Mouse (Mus musculus): ENCODE data around the gene F2rl1.
A peak's percentile ranks its signal among the peaks of the same experiment; 100 is the strongest.

The F2rl1 gene

DNA sequence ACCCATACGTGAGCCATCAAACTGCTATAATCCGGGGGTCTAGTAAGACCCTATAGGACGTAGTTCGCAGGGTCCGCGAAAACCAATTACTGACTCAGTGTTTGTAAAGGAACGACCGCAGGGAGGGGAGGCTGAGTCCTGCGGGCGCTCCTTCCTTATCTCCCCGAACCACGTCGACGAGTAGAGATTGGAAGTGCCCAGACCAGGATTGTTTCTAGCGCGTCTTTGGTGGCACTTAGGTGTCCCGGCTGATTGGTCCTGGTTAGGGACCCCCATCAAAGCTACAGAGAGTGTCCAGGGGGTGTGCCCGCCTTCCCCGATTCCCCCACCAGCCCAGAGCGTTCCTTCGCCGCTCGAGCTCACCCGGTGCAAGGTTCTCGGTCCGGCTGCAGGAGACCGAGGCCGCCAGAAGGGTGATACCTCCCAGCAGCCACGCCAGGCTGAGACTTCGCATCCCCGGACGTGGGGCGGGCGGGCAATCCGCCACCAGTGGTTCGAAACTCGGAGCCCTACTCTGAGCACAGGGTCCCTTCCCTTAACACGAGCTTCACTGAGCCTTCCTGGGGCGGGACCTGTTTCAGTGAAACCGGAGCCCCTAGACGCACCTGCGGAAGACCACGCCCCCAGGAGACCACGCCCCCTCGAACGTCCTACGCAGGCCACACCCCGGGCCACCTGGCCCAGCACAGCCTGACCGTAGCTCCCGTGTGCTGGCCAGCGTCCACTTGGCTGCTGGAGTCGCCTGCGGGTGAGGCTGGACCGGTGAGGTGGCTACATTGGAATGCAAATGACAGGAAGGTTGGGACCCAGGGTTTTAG is at the start of gene F2rl1:
Gene F2rl1 (minus strand): TSS at position 554 of the 818 bp plus-strand sequence.
- no peak for DNase-seq

DNA sequence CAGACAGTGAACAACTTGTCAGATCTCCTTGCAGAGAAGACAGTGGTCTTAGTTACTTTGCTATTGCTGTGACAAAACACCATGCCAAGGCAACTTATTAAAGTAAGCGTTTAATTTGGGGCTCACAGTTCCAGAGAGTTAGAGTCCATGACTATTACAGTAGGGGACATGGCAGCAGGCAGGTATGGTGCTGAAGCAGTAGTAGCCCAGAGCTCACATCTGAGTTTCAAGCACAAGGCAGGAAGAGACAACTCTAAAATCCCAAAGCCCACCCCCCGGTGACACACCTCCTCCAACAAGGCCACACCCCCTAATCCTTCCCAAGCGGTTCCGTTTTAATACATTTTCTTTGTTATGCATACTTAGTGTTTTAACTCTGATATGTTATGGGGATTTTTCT is 45.9 kb upstream of the F2rl1 start:
- DNase-seq = no peak

DNA sequence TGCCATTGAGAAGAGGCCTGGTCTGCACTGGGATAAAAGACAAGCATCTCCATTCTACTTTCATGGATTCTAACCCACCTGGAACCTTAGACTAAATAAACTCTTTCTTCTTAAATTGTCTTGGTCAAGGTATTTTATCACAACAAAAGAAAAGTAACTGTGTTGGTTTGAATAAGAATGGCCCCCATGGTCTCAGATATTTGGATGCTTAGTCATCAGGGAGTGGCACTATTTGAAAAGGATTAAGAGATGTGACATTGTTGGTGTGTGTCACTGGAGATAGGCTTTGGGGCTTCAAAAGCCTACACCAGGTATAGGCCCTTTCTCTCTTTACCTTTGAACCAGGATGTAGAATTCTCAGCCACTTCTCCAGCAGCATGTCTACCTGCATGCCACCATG is 44.3 kb upstream of the F2rl1 start:
- no peak for DNase-seq

DNA sequence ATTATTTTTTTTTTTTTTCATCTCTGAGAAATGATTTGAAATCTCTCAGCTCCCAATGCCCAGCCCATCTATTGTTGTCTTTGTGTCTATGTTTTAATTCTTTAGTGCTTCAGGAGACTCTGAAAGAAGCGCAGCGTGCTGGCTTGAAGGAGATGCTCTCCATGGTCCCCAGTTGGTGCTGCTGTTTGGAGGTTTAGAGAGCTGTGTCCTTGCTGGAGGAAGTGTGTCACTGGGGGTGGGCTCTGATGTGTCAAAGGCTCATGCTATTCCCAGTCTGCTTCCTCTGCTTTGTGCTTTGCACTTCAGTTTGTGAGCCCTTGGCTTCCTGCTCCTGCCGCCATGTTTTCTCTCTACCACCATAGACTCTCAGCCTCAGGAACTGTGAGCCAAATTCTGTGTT is 43.3 kb upstream of the F2rl1 start:
- DNase-seq = no peak

DNA sequence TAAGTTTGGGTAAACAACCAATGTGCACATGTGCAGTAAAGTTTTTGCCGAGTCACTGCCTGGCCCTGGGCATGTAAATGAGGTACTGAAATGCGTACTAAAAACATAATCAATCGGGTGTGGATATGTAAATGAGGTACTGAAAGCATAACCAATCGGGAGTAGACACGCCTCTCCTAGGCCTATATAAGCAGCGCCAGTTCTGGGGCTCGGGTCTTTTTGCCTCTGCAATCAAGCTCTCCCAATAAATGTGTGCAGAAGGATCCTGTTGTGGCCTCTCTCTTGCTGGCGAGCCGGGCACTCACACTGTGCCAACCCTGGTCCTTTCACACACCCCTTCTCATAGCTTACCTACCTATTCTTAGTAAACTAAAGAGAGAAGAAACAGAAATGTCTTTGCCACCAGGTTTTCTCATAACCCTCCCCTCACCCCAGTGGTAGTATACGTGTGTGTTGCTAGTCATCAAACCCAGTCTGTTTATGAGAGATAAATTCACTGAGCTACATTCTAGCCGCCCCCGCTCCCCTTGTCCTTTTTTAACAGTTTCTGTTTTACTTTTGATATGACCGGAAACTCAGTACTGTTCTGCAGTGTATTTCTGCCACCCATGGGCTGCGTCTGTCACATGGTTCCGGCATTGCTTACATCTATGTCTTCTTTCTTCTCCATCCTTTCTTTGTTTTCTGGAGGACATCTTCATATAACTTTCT is 42.0 kb upstream of the F2rl1 start:
- no peak for DNase-seq

DNA sequence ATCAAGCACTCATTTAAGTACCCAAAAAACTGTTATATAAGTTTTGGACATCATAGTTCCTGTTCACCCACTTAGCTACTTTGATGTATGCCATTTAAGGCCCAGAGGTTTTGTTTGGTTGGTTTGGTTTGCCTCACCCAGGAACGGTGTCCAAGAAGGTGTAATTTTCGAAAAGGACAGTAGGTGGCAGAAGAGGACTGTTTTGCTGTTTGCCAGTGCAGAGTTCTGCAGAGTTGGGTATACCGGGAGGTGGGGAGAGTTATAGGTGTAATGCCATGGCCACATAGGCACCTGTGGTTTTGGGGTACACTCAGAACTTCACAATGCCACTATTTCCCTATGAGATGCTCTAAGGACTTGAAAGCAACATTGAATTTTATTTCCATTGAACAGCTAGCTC is 38.7 kb upstream of the F2rl1 start:
- DNase-seq = peak; percentile 66

DNA sequence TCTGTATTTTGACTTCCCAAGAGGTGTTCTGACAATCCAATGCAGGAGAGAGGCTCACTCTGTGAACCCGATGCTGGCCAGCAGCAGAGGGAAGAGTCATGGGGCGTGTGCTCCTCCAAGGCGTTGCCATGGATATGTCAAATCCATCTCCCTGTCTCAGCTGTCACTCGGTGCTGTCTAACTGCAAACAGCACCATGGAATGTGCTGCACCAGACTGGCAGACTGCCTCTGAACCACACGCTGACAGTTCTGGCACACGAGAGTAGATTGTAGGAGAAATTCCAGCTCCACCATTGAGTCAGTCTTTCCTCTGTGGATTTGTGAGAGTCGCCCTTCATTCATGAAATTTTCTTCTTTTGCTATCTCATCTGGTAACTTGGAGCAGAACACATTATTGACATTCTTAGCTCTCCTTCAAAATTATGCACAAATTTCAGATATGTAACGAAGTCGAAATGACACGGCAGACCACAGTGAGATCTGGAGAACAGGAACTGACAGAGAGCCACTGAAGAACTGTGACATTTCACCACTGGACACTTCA is 38.1 kb upstream of the F2rl1 start:
- no peak for DNase-seq

DNA sequence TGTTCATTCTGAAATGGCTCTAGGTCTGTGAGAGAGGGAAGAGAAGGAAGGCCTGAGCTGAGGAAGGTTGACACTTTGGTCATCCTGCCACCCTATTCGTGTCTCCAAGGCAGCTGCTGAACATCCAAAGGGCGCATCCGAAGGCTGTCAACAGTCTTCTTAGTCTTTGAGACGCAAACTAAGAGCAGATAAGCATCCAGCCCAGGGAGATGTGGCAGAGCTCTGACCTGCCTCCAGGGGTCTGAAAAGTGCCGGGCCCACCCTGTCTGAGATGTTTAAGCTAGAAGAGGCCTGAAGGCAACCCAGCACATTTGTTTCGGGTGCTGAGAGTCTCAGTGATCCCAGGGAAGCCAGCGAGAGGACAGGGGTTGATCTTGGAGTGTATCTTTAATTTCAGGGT is 32.3 kb upstream of the F2rl1 start:
- no peak for DNase-seq

DNA sequence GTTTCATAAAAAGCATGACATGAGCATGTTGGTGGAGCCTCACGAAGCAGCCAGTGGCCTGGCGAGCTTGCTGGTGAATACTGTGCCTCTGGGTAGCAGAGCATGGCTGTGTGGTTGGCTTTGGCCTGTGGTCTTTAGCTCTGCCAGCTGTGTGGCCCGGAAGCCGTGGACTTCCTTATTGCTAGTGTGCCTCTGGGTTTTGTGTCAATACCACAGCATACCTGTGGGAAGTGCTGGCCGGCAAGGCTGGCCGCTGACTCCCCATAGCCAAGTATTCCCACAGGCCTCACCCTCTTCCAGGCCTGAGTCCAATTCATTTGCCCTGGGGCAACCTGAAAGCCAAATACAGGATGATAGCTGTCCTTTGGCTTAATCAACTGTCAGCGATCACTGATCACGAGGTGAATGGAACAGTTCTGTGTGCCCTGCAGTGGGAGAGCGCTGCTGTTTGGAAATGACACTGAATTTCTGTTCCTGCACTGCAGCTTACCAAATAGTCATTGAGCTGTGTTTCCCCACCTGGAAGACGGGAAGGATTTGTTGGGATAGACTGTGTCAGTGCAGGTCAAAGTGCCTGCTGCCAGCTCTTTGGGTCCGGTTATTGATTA is 29.0 kb upstream of the F2rl1 start:
- no peak for DNase-seq

DNA sequence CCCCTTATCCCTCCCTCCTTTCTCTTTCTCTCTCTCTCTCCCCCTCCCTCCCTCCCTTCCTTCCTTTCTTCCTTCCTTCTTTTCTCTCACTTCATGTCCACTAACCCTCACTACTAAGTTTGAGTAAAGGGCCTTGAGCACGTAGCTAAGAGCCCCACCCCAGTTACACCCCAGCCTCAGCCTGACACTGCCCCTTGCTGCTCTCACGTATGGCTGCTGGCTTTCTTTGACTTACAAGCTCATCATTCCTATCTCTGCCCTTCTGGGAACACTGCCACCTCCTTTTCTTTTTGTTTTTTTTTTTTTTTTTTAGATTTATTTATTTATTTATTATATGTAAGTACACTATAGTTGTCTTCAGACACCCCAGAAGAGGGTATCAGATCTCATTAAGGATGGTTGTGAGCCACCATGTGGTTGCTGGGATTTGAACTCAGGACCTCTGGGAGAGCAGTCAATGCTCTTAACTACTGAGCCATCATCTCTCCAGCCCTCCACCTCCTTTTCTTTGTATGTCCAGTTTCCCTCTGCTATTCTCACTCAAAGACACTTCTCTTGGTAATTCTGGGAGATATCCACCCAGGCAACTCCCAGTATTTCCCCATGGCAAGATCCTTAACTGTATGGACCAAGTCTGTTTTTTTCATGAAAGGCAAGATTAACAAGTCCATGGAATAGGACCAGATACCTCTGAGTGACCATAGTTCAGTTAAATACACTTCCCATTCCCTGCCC is 25.8 kb upstream of the F2rl1 start:
- DNase-seq = no peak

DNA sequence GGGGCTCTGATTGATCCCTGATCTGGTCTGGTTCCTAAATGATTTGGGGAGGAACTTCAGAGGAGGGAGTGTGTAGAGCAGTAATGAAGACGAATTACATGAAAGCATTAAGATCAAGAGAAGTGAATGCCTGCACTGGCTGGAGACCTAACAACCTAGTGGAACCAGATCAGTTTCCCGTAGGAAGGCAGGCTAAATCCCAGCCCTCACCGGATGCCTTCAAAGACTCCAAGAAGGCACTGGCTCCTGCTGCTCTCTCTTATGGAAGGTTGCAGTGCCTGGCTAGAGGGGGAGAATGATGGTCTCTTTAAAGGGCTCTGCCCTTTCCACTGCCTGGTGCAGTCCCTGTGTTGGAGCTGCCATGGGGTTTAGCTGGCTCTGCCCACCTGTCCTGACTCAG is 24.4 kb upstream of the F2rl1 start:
- no peak for DNase-seq

DNA sequence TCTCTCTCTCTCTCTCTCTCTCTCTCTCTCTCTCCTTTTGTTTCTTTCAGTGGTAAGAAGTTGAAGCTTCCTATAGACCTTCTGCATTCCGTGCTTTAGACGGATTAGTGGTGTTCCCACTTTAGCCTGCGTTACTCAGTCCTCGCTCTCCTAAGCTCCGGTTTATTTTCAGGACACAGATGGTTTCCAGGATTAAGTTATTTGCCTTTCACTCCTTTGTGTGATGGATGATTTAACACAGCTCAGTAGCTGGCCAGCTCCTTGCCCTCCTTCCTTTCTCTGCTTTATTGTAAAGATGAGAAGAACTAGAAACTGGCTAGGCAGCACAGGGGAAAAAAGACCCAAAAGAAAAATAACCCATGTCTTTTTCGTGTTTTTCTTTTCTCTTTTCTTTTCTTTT is 23.8 kb upstream of the F2rl1 start:
- no peak for DNase-seq

DNA sequence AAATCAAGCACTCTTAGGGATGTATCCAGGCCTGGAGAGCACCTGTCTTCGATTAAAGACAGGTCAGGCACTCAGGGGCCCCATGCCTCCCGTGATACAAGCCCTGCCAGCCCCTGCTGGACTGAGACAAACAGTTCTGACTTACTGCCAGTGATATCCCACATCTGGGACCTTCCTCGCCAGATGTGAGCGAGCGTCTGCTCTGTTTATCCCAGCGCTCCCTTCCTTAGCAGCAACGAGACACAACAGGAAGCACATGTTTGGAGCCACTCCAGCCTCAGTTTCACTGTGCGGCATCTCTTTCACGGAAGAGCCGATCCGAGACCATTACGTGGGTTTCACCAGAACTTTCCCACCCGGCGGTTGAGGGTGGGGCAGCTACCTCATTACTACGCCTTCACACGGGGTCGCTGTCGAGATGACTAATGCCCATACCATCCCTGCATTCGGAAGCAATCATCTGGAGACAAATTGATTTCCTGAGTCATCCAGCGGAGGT is 23.3 kb upstream of the F2rl1 start:
- DNase-seq = no peak

DNA sequence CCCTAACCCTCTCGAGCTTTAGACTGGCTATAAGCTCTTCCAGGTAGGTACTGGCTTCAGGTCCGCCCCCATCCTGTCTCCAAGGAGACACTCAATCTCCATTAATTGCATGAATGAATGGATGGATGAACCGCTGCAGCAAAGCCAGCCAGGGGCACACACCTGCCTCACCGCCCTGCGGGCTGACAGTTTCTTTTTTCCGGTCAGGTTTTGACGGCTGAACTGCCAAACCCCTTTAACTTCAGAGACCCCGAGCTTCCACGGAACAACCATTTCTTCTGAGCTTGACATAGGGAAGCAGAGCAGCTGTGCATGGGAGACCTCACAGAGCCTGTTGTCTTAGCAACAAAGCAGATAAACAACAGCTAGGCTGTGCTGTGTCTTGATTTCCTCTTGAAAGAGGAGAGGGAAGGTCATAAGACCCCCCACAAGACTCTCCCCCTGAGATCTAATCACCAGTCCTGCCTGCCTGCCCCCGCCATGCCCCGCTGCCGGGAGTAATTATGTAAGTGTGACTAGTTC is 22.1 kb upstream of the F2rl1 start:
- DNase-seq = no peak

DNA sequence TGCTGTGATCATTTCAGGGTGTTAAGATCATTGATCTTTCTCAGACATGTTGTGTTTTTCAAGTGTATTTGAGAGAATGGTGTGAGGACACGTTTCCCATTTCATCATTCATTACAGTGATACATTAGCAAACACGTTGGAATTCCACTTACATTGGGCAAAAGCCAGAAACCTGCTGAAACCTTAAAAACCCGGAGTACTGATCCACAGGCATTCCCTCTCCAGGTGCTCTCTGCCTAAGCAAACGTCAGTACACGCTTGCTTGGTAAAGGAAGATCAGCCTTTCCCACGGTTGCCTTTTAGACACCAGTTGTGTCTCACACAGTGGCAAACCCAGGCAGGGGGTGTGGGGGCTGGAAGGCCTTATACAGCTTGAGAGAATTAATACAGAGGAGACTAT is 21.2 kb upstream of the F2rl1 start:
- DNase-seq = no peak

DNA sequence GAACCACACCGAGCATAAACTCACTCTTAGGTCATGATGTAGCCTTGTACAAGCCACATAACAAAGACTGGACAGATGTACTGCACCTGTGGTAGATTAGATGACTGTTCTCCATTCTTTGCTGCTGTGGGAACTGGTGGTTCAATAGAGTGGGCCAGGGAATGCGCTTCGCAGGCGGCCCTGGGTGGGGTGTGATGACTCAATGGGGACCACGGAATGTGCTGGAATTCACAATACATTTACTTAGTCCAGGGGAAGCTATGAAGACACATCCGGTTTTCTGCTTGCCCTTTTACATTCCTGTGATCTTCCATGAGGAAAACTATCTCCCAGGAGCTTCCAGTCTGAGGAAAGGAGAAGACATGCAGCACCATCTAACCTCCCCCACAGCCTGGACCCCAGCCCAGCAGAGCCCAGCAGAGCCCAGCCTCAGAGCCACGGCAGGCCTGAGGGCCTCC is 20.7 kb upstream of the F2rl1 start:
- DNase-seq = no peak

DNA sequence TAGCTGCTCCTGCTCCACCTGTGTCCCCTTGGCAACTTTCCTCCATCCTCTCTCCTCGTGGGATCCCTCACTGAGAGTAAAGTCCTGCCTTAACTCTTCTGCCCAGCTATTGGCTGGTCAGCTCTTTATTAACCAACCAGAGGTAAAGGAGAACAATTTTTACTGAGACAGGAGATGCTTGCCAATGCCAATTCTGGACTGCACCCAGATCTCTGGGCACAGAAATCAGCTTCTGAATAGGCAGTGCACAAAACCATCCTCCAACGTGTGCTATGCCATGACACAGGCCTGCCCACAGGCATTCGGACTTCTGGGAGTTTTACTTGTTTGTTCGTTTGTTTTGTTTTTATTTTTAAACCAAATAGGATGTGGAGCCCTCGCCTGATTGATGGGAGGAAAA is 13.0 kb upstream of the F2rl1 start:
- DNase-seq = no peak

DNA sequence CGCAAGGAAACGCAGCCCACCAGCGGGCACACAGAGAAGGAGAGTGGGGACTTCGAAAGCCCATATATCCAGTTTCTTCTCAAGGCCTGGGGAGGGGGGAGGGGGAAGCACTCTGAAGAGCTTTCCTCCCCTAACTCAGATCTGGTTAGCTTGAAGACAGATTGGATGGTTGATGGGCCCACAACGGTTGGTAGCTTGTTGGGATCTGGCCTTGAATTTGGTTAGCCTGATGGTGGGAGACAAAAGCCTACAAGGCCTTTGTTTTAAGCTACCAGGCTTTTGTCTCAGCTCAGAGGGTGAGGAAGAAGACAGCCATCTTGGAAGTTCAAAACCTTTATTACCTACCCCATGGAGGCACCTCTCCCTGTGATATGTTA is 11.1 kb upstream of the F2rl1 start:
- DNase-seq = no peak

DNA sequence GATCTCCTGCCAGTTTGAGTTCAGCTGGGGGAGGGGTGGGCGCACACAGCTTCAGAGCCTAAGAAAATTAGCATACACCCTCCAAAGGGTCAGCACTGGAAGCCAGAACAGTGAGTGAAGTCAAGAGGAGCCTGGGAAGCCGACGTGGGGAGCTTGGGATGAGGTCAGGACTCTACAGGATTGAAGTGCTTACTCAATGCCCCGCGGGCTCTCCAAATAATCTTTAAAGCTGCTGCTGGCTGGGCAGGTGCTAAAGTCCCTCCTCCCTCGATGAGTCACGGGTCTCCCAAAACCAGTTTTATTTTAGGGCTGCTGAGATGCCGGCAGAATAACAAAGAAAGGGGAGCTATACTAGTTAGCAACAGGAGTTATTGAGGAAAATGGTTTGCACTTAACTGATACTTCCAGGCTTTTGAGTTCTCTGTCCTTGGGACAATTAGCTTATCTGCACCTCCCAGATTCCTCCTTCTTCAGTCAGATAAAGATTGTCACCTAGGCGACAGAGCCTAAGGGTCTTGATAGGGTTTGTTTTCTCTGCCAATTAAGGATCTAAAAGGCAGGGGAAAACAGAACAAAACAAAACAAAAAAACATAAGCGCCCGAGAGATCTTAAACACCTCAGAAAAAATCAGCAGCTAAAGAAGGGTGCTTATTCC is 10.6 kb upstream of the F2rl1 start:
- DNase-seq = no peak

DNA sequence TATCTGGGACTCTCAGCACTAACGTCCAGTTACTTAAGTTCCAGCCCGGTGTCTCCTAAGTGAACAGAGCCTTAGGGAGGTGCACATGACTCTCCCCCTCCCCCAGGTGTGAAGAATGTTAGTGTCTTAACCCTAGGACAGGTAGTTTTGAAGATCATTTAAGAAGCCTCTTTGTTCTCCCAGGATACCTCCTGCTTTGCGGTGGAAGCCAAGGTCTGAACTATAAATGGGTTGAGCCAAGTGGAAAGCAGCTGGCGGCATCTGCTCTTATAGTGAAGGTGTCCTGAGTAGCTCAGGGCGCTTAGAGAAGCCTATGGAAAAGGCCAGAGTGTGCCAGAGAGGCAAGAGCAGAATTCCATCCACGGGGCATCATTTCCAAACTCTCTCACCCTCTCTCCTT is 10.0 kb upstream of the F2rl1 start:
- DNase-seq = no peak

DNA sequence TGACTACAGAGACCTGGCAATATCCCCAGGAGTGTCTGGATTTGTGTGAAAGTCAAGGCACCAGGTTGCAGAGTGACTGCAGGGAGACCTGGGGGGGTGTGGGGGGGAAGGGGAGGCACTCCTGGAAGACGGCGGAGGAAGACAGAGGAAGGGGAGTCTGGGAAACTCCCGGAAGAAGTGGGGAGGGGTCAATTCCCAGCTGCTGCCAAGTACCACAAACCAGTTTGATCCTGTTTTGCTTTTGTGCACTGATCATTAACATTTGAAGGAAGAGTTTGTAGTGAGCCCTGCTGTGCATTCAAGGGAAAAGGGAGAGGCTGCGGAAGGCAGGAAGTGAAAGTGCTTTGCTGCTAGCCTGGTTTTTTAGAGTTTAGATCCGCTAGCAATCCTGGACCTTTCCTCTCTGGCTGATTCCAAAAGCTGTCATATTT is 9.1 kb upstream of the F2rl1 start:
- DNase-seq = no peak

DNA sequence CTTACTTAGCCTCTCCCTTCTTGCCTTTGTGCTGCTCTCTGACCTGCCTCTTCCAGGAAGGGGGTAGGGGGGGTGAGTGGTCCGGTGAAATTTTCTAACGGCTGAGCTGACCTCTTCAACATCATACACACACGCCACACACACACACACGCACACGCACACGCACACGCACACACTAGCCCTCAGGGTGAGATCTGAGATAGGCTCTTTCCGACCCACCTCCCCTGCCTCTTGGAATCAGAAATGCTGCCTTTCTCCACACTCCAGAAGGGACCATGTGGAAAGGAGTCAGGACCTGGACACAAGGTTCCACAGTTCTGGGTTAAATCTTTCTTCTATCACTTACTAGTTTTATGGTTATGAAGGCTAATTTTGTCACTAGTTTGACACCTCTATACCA is 8.6 kb upstream of the F2rl1 start:
- DNase-seq = no peak
